ENCODE assay signal across 17 mouse cellular contexts in genomic region chr1:38442479-38442878, GRCm38 (mm10).
DNase-seq lines count a peak whose midpoint lies in the region; ATAC-seq lines count a peak whose summit lies in the region.
"Had no signal": no experiment of that assay in that cellular context is flagged by ENCODE, and none has a peak within 500 bp of the region (broad histone marks: within the 10 kb centered on the region; RNA-seq: fewer than 3 reads in every experiment).

No protein-coding gene starts in this region.

- no peaks in the 10 kb centered on the region for H3K36me3 ChIP-seq in heart, embryonic 12.5 days
- no peaks in the 10 kb centered on the region for H3K36me3 ChIP-seq in neural tube, embryonic 13.5 days
- H3K36me3 ChIP-seq in neural tube, embryonic 15.5 days, result no peaks in the 10 kb centered on the region
- H3K36me3 ChIP-seq: forebrain, embryonic 15.5 days; G1E; limb, embryonic 12.5 days; midbrain, embryonic 13.5 days had no signal

- WGBS in heart, embryonic 12.5 days, result 34% methylated on average over 9 of the region's 9 CpGs
- 67% methylated on average over 9 of the region's 9 CpGs for WGBS in neural tube, embryonic 13.5 days
- 70% methylated on average over 9 of the region's 9 CpGs for WGBS in neural tube, embryonic 15.5 days

- no peaks in the 10 kb centered on the region; the same call in 1 of the 2 replicates for H3K27me3 ChIP-seq in heart, embryonic 12.5 days (replicated peaks)
- H3K27me3 ChIP-seq in neural tube, embryonic 13.5 days, result no peaks in the 10 kb centered on the region
- H3K27me3 ChIP-seq in neural tube, embryonic 15.5 days (replicated peaks), result no peaks in the 10 kb centered on the region
- H3K27me3 ChIP-seq: forebrain, embryonic 15.5 days; limb, embryonic 12.5 days; midbrain, embryonic 13.5 days had no signal

- peak overlapping the region; percentile 75 for H3K27ac ChIP-seq in heart, embryonic 12.5 days (ENCODE audit: poor library complexity, severe bottlenecking)
- 0 out of 2 replicates have a peak overlapping the region, but pooled peaks have one; percentile 87 for H3K27ac ChIP-seq in neural tube, embryonic 13.5 days (replicated peaks)
- H3K27ac ChIP-seq in neural tube, embryonic 15.5 days (replicated peaks), result no peak overlapping the region
- H3K27ac ChIP-seq: forebrain, embryonic 15.5 days; midbrain, embryonic 13.5 days had no signal

- no peak for DNase-seq in heart, adult 8-10 months (ENCODE audit: low spot score)
- DNase-seq in liver, result peak; percentile 79
- DNase-seq in Muller cell, postnatal 12 days (ENCODE audit: inconsistent ontology term), result no peak
- DNase-seq in kidney, adult 8-10 months, result no peak
- DNase-seq: cerebellum, adult 8-10 months; kidney, postnatal 10 days; lung, postnatal 10 days; right cerebral cortex, adult 18-20 months had no signal

- peak overlapping the region; percentile 32; the same call in 1 of the 2 replicates for H3K4me2 ChIP-seq in heart, embryonic 12.5 days
- H3K4me2 ChIP-seq in neural tube, embryonic 13.5 days, result no peak overlapping the region
- no peak overlapping the region for H3K4me2 ChIP-seq in neural tube, embryonic 15.5 days
- H3K4me2 ChIP-seq: forebrain, embryonic 15.5 days; limb, embryonic 12.5 days; midbrain, embryonic 13.5 days had no signal

- peak; percentile 66; the same call in 1 of the 2 replicates for ATAC-seq in heart, embryonic 12.5 days (ENCODE audit: insufficient number of reproducible peaks, low FRiP score)
- no peak for ATAC-seq in neural tube, embryonic 13.5 days (ENCODE audit: low read depth)
- no peak for ATAC-seq in neural tube, embryonic 15.5 days (ENCODE audit: low FRiP score)
- ATAC-seq: activated CD4-positive, CD25-positive, alpha-beta regulatory T cell, adult 4 months; forebrain, embryonic 15.5 days; inflammation-experienced regulatory T-cells, adult 6 months; midbrain, embryonic 13.5 days had no signal

- H3K4me3 ChIP-seq in heart, embryonic 12.5 days, result no peak overlapping the region
- H3K4me3 ChIP-seq in neural tube, embryonic 13.5 days, result no peak overlapping the region
- no peak overlapping the region for H3K4me3 ChIP-seq in neural tube, embryonic 15.5 days (replicated peaks)
- H3K4me3 ChIP-seq: forebrain, embryonic 15.5 days; limb, embryonic 12.5 days; midbrain, embryonic 13.5 days had no signal

- H3K9ac ChIP-seq in heart, embryonic 12.5 days, result no peak overlapping the region
- H3K9ac ChIP-seq in neural tube, embryonic 13.5 days, result no peak overlapping the region
- H3K9ac ChIP-seq in neural tube, embryonic 15.5 days (replicated peaks), result no peak overlapping the region
- H3K9ac ChIP-seq: forebrain, embryonic 15.5 days; limb, embryonic 12.5 days; midbrain, embryonic 13.5 days had no signal

- no peaks in the 10 kb centered on the region for H3K9me3 ChIP-seq in heart, embryonic 12.5 days (replicated peaks)
- H3K9me3 ChIP-seq in neural tube, embryonic 13.5 days, result no peaks in the 10 kb centered on the region
- no peaks in the 10 kb centered on the region for H3K9me3 ChIP-seq in neural tube, embryonic 15.5 days (replicated peaks)
- H3K9me3 ChIP-seq: forebrain, embryonic 15.5 days; G1E; limb, embryonic 12.5 days; midbrain, embryonic 13.5 days had no signal

- peaks cover 57% of the 10 kb centered on the region for H3K4me1 ChIP-seq in heart, embryonic 12.5 days (replicated peaks)
- peaks cover 81% of the 10 kb centered on the region for H3K4me1 ChIP-seq in neural tube, embryonic 13.5 days (replicated peaks)
- H3K4me1 ChIP-seq in neural tube, embryonic 15.5 days, result peaks cover 51% of the 10 kb centered on the region
